Mouse (Mus musculus) CH12.LX (cell line): Measurements from ENCODE around the gene Cadm1. TPM values are rescaled to one million over a fixed set of nuclear protein-coding genes. Genes with fewer than 3 reads are reported as not detected.

Source experiments
- DNase-seq: peaks from one replicate; pipeline ENCODE4 v3.0.0-alpha.2; 2013; ENCODE audit errors: extremely low read depth
- H3K27ac ChIP-seq: 2 replicates; pipeline ENCODE4 v1.5.1; 2012; ENCODE audit warnings: low read depth, mild to moderate bottlenecking, control low read depth, moderate library complexity; ENCODE audit not compliant: insufficient read depth
- H3K27me3 ChIP-seq: replicated peaks from 2 replicates; pipeline ENCODE3; 2012; ENCODE audit warnings: inconsistent platforms
- H3K36me3 ChIP-seq, 2 experiments: replicated peaks in 1 of 2; 2 replicates each; pipeline versions ENCODE3 to v1.6.1; 2012; ENCODE audit warnings: inconsistent platforms in 1 of 2, low read length in 1 of 2, mild to moderate bottlenecking in 1 of 2, mixed read lengths in 1 of 2, moderate library complexity in 1 of 2; ENCODE audit not compliant: control insufficient read depth in 1 of 2, insufficient read depth in 1 of 2
- H3K4me1 ChIP-seq, 2 experiments: 2 replicates each; pipeline ENCODE4 v1.6.1; 2012; ENCODE audit warnings: inconsistent platforms in 1 of 2, moderate library complexity in 1 of 2; ENCODE audit not compliant: insufficient read depth in 2 of 2, control insufficient read depth in 1 of 2
- H3K4me2 ChIP-seq: 2 replicates; pipeline ENCODE4 v1.6.1; 2012; ENCODE audit warnings: low read depth, mild to moderate bottlenecking, control low read depth; ENCODE audit not compliant: poor library complexity, insufficient read depth, severe bottlenecking
- H3K4me3 ChIP-seq, 3 experiments: fragments of 150-350 bp in 1 of 3; sonication (generic) in 1 of 3; replicated peaks in 1 of 3; 2 replicates each; pipeline versions ENCODE3 to v1.5.1; 2011 to 2012; ENCODE audit warnings: low read depth in 2 of 3, low read length in 2 of 3, mild to moderate bottlenecking in 2 of 3, moderate library complexity in 2 of 3, control low read depth in 1 of 3, improper control_type of control experiment in 1 of 3, inconsistent platforms in 1 of 3, mixed read lengths in 1 of 3; ENCODE audit not compliant: poor library complexity in 1 of 3
- H3K79me2 ChIP-seq: replicated peaks from 2 replicates; pipeline ENCODE4 v1.6.1; 2012; ENCODE audit warnings: mild to moderate bottlenecking, moderate library complexity; ENCODE audit not compliant: control insufficient read depth, poor library complexity, insufficient read depth, severe bottlenecking; ENCODE audit errors: extremely low read depth
- H3K9ac ChIP-seq: 2 replicates; pipeline ENCODE4 v1.6.1; 2012; ENCODE audit warnings: low read depth, mild to moderate bottlenecking, control low read depth, moderate library complexity; ENCODE audit not compliant: insufficient read depth
- H3K9me3 ChIP-seq: replicated peaks from 2 replicates; pipeline ENCODE3; 2012; ENCODE audit warnings: low read length, inconsistent platforms, mixed read lengths
- CHD2 ChIP-seq: IDR thresholded peaks from 2 replicates; pipeline ENCODE4 v1.6.1; 2011; ENCODE audit warnings: low read length, improper control_type of control experiment
- CTCF ChIP-seq, 2 experiments: IDR thresholded peaks in 1 of 2; conservative IDR thresholded peaks in 1 of 2; 2 replicates each; pipeline ENCODE4 v1.5.1; 2011 to 2012; ENCODE audit warnings: low read depth in 2 of 2, low read length in 2 of 2, improper control_type of control experiment in 1 of 2, inconsistent platforms in 1 of 2, mild to moderate bottlenecking in 1 of 2, moderate library complexity in 1 of 2
- ELF1 ChIP-seq: IDR thresholded peaks from 2 replicates; pipeline ENCODE4 v1.6.1; 2014; ENCODE audit warnings: low read depth, mild to moderate bottlenecking, inconsistent platforms, low read length, improper control_type of control experiment
- EP300 ChIP-seq: IDR thresholded peaks from 2 replicates; pipeline ENCODE4 v1.6.1; 2011; ENCODE audit warnings: low read length, improper control_type of control experiment
- JUN ChIP-seq: IDR thresholded peaks from 2 replicates; pipeline ENCODE4 v1.6.1; 2011; ENCODE audit warnings: low read depth, mild to moderate bottlenecking, low read length, improper control_type of control experiment, moderate library complexity; ENCODE audit not compliant: insufficient read depth
- KAT2A ChIP-seq: IDR thresholded peaks from 2 replicates; pipeline ENCODE4 v1.6.1; 2012; ENCODE audit warnings: low read length, improper control_type of control experiment, inconsistent platforms; ENCODE audit not compliant: insufficient replicate concordance
- MXI1 ChIP-seq: IDR thresholded peaks from 2 replicates; pipeline ENCODE4 v1.6.1; 2011; ENCODE audit warnings: mild to moderate bottlenecking, low read depth, low read length, improper control_type of control experiment
- MYC ChIP-seq: IDR thresholded peaks from 2 replicates; pipeline ENCODE4 v1.6.1; 2011; ENCODE audit warnings: low read depth, mild to moderate bottlenecking, improper control_type of control experiment, low read length
- NELFE ChIP-seq: IDR thresholded peaks from 2 replicates; pipeline ENCODE4 v1.6.1; 2011; ENCODE audit warnings: low read depth, low read length, improper control_type of control experiment
- NRF1 ChIP-seq: IDR thresholded peaks from 2 replicates; pipeline ENCODE4 v1.6.1; 2014; ENCODE audit warnings: low read depth, mild to moderate bottlenecking, inconsistent platforms, low read length, improper control_type of control experiment, moderate library complexity
- PAX5 ChIP-seq: IDR thresholded peaks from 2 replicates; pipeline ENCODE4 v1.6.1; 2012; ENCODE audit warnings: low read length, inconsistent platforms, mixed read lengths
- RAD21 ChIP-seq: IDR thresholded peaks from 2 replicates; pipeline ENCODE4 v1.6.1; 2011; ENCODE audit warnings: low read depth, mild to moderate bottlenecking, low read length, improper control_type of control experiment, moderate library complexity
- RCOR1 ChIP-seq: conservative IDR thresholded peaks from 2 replicates; pipeline ENCODE4 v1.6.1; 2012; ENCODE audit warnings: low read depth, mild to moderate bottlenecking, inconsistent platforms, low read length, improper control_type of control experiment
- SMC3 ChIP-seq: IDR thresholded peaks from 2 replicates; pipeline ENCODE4 v1.6.1; 2011; ENCODE audit warnings: low read depth, low read length, improper control_type of control experiment
- ZKSCAN1 ChIP-seq: IDR thresholded peaks from 2 replicates; pipeline ENCODE4 v1.6.1; 2012; ENCODE audit warnings: low read depth, inconsistent platforms, low read length, improper control_type of control experiment, borderline replicate concordance
- ZNF384 ChIP-seq: IDR thresholded peaks from 2 replicates; pipeline ENCODE4 v1.6.1; 2012; ENCODE audit warnings: low read depth, low read length, improper control_type of control experiment, inconsistent platforms
- dilution Hi-C: fragments of 300-500 bp; cut with MboI; formaldehyde crosslinking; loops from 2 replicates; pipeline ENCODE4 v1.14.3; 2020; ENCODE audit warnings: low sequenced_read_pairs; ENCODE audit not compliant: extremely low pct_unique_long_range_greater_than_20kb, extremely low pct_ligation_motif_present
- in situ Hi-C: fragments of 300-500 bp; cut with MboI; formaldehyde crosslinking; loops from 3 replicates; pipeline ENCODE4 v1.14.3; 2019; ENCODE audit warnings: low sequenced_read_pairs, low pct_ligation_motif_present, low pct_unique_long_range_greater_than_20kb, mixed read lengths
- polyA plus RNA-seq: library from polyadenylated mRNA; unstranded; fragments of >175 nt; gene quantifications from 2 replicates; pipeline ENCODE4 v1.2.1, GENCODE M21; 2012; ENCODE audit warnings: low read depth; ENCODE audit not compliant: insufficient read length
- total RNA-seq, 2 experiments: library from RNA; depleted of rRNA; stranded (reverse); fragments of 300-350 nt in 1 of 2; fragments of >200 nt in 1 of 2; gene quantifications; 2 replicates each; pipeline ENCODE4 v1.2.3; 2012 to 2014

Cadm1 gene
- total and polyA plus RNA-seq, 3 experiments, result not detected

- Histone ChIP-seq H3K9me3 (peaks cover 35% of the 10 kb centered on the region), H3K4me1 (no peaks in the 10 kb centered on the region), H3K27ac (no peak overlapping the region), H3K79me2 (no peaks in the 10 kb centered on the region), H3K36me3 (no peaks in the 10 kb centered on the region), H3K4me3 (no peak overlapping the region), H3K9ac (no peak overlapping the region), H3K27me3 (no peaks in the 10 kb centered on the region), H3K4me2 (no peak overlapping the region)
- dilution Hi-C loops, result no loop called here
- DNase-seq, result no peak
- in situ Hi-C loops, result no loop called here
- TF ChIP-seq JUN, result no peak
- TF ChIP-seq NRF1, result no peak
- no peak for TF ChIP-seq NELFE
- TF ChIP-seq SMC3, result no peak
These were observed 49.5 kb downstream of the Cadm1 start for GRCm38 (mm10) chr9:47579464-47579863.

GRCm38 (mm10) chr9:47581576-47582365 is 51.8 kb downstream of the Cadm1 start:
- Histone ChIP-seq H3K4me1 (no peaks in the 10 kb centered on the region), H3K27ac (no peak overlapping the region), H3K9ac (no peak overlapping the region), H3K79me2 (no peaks in the 10 kb centered on the region), H3K4me3 (no peak overlapping the region), H3K9me3 (peaks cover 28% of the 10 kb centered on the region), H3K27me3 (no peaks in the 10 kb centered on the region), H3K36me3 (no peaks in the 10 kb centered on the region), H3K4me2 (no peak overlapping the region)
- TF ChIP-seq MYC (no peak), RAD21 (no peak), ZNF384 (no peak), ZKSCAN1 (no peak), MXI1 (no peak), EP300 (no peak), KAT2A (no peak), PAX5 (no peak), NRF1 (no peak), SMC3 (no peak), RCOR1 (no peak), CHD2 (no peak), CTCF (conservative IDR thresholded peaks at IDR 0.05 in 1 of 2, IDR thresholded peaks at IDR 0.05 in 1 of 2; ENCODE audit: low read depth in 2 of 2, low read length in 2 of 2) (no peak), ELF1 (no peak)
- in situ Hi-C loops (no loop called here), dilution Hi-C loops (no loop called here)
- no peak for DNase-seq
